Mouse (Mus musculus): ENCODE results near the gene Bbox1.
A peak's percentile ranks its signal among the peaks of the same experiment; 100 is the strongest.

Gene Bbox1

GRCm38 (mm10) chr2:110274160-110274559, 40.2 kb downstream of the Bbox1 start:
- no peak for DNase-seq (ENCODE audit: low read depth, low spot score)

GRCm38 (mm10) chr2:110269281-110269680, 45.1 kb downstream of the Bbox1 start:
- DNase-seq (ENCODE audit: low read depth, low spot score) = no peak

GRCm38 (mm10) chr2:110232252-110232651, 82.1 kb downstream of the Bbox1 start:
- no peak for DNase-seq (ENCODE audit: low read depth, low spot score)

DNA sequence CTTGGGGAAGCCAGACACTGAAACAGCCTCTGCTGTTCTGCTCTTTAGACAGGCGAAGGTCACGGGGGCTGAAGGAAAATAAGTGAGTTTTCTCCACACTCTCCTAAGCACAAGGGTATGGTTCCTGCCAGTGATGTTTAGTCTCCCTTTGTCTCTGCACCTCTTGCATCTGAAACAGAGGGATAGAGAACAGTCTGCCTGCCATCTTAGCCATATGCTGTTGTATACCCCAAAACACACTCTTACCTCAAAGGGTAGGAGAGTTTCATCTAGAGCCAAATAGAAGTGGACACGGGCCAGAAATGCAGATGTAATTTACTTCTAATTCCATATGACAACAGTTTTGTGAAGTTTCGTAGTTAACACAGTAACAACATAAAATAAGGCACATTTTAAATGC, 83.6 kb downstream of the Bbox1 start:
- DNase-seq (ENCODE audit: low read depth, low spot score) = no peak

- DNase-seq (ENCODE audit: low read depth, low spot score) = peak; percentile 74
These were observed 84.9 kb downstream of the Bbox1 start for GRCm38 (mm10) chr2:110229143-110230087.

DNA sequence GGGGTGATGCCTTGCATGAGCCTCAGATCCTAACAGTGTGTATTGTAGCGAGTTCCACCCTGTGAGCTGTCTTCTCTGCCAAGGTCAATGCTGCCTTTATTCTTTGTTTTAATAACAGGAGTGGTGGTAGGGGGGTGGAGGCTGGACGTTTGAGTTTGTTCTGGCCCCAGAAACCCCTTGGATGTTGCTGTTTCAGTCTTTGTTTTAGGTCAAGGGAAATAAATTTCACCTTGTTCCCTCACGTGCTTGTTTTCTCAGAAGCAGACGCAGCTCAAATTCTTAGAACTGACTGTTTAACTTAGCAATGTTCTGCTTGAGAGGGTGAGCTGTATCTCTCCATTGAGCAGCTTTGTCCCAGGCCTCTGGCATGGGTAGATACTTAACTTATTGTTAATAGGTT, 87.9 kb downstream of the Bbox1 start:
- no peak for DNase-seq (ENCODE audit: low read depth, low spot score)

GRCm38 (mm10) chr2:110225969-110226368, 88.4 kb downstream of the Bbox1 start:
- no peak for DNase-seq (ENCODE audit: low read depth, low spot score)

GRCm38 (mm10) chr2:110222793-110223192, 91.6 kb downstream of the Bbox1 start:
- no peak for DNase-seq (ENCODE audit: low read depth, low spot score)

DNA sequence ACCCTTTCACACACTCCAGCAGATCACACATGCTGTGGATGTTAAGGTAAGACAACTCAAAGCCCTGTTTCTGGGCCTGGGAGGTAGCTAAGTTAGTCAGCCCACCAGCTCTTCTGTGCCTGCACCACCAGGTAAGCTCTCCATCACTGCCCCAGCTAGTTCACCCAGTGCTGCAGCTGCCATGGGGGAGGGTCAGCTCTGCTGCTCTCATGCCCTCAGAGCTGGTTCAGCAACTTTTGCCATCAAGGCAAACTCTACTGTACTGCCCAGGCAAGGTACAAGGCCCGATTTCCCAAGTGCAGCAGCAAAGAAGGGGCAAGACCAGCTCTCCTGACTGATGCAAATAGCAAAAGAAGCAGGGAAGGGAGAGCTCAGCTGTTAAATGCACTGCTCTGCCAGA, 93.9 kb downstream of the Bbox1 start:
- no peak for DNase-seq (ENCODE audit: low read depth, low spot score)

GRCm38 (mm10) chr2:110215685-110216058, 98.7 kb downstream of the Bbox1 start:
- DNase-seq (ENCODE audit: low read depth, low spot score) = no peak

DNA sequence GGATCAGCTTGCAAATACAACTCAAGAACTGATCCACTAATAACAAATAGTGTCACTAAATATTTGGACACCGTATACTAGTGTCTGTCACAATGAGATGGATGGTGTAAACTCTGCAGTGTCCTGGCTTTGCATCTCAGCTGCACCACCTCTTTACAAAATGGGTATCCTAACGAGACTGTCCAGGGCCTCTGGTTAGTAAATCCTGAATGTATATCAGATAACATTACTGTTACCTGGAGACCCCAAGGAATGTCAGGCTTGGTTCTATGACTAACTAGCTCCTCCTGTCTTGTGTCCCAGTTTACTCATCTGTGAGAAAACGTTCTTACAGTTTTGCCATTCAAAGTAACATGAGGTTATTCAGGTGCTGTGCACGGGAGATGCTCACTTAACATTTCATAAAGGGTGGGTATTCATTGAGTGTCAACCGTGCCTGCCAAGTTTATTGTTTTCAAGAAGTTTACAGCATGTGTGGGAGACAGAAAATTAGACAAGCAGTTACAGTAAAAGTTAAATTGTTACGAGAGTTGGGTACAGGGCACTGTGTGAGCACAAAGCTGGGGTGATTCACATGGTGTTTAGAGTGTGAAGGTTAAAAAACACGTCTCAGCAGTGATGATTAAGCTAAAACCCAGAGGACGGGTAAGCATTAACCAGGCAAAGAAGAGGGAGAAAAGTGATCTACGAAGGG, 99.2 kb downstream of the Bbox1 start:
- DNase-seq (ENCODE audit: low read depth, low spot score) = no peak

- no peak for DNase-seq (ENCODE audit: low read depth, low spot score)
These were observed 100.1 kb downstream of the Bbox1 start for GRCm38 (mm10) chr2:110214278-110214677.
